Mouse (Mus musculus): ENCODE measurements around the gene Kctd6.

The Kctd6 gene

DNA sequence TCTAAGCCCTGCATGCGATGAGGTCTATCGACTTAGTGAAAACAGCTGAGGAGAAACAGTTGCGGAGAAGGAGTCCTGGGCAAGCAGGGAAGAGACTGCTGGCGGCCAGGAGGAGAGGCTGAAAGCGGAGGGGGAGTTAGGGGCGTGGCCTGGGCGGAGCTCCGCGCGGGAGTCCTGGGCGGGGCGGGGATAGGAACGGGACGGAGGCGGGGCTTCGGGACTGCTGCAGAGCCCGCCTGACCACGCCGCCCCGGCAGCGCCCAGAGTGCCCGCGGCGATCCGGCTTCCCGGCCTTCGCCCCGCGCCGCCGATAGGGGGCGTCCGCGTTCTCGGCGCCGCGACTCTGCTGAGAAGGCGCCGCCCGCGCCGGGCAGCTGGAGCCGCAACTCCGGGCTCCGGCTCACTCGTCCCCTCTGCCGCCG is at the start of gene Kctd6:
Kctd6 (plus strand) TSS at position 338 of the 422 bp plus-strand sequence.
- DNase-seq (ENCODE audit: low read depth), result peak; percentile 98

DNA sequence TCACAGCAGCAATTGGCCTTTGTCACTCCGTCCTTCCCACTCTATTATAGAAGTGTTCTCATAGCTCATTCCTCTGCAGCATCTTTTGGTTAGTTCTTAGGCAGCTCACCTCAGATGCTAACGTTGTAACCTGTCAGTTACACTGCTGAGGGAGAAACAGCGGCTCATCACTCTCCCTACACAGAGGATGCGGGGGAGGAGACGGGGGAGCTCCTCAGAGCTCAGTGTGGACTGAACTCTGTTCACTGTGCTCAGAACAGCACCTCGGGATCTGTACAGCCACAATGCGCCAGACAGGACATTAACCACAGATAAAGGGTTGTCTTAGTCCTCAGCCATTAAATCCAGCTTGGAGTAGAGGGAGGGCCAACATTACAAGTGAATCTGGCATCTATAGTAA is 49.5 kb upstream of the Kctd6 start:
- DNase-seq (ENCODE audit: low read depth), result no peak

DNA sequence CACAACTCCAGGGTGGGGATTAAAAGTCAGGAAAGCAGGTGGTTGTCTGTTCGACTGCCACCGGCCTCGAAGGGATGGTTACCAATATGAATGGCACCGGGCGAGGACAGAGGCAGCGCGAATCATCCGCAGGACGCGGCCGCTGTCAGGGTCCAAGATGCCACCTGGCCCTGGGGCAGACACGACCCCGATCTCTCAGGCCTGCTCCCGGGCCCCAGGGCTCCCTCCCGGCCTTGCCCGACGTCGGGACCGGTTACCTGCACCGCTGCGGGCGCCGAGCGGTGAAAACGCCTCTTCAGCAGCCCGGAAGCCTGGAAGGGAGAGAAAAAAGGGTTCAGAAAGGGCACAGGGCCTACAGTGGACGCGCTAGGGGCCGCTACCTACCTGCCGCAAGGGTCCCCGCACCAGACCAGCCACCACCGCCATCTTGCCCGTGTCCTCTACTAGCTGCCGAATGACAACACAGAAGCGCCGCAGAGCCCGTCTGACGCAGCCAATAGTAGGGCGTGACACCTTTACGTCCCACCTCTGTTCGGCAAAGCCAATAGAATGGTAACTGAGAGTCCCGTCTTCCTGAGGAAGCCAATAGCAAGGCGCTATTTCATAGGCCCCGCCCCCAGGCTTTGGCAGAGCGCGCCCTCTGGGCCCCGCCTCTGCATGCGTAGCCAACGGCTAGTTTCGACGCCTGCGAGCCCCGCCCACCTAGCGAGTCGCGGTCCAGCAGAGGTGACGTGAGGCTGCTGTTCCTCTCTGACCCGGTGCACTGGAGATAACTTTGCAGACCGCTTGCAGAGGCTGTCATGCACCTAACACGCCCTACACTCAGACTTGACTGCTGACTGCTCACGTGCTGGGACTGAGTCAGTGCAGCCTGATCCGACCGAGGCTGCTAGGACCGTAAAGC is 41.2 kb upstream of the Kctd6 start, which contains the start of gene Pdhb:
Pdhb (minus strand) TSS at position 519 of the 904 bp plus-strand sequence.
- peak; percentile 98 for DNase-seq (ENCODE audit: low read depth)

DNA sequence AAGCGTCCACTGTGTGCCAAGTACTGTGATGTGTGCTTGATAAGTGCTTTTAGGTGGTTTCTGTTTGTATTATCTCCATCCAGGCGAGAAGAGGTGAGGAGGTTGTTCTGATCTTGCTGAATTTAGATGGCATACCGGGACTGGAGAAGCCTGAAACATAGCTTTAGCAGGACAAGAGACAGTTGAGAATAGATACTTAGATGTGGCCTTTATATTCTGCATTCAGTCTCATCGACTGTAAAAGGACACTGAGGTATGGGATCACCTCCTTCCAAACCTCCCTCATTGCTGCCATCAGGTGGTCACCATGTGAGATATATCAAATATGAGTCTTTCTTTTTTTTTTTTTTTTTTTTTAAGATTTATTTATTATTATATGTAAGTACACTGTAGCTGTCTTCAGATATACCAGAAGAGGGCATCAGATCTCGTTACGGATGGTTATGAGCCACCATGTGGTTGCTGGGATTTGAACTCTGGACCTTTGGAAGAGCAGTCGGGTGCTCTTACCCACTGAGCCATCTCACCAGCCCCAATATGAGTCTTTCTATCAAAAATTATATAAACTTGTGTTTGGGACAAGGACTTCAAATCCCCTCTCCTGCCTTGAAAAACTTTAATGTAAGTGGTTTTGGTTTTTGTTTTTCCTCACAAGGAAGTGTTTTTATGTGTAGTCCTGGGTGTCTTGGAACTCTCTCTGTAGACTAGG is 40.2 kb upstream of the Kctd6 start:
- DNase-seq (ENCODE audit: low read depth), result peak; percentile 71

DNA sequence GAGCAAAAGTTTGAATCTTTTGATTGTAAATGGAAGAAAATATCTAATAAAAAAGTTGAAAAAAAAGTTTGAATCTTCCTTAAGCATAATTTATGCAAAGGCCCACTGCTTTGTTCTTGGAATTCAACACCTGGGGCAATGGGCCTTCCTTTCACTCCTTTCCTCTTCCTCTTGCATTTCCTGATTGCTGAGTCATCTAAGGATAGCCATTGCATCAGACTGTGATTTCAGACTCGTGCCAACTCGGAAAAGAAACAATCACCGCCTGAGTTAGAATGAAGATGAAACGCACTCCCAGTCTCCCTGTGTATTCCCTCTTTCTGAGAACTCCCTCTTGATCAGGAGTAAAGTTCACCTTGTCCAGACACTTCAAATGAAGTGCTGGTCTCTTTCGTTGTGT is 39.3 kb upstream of the Kctd6 start:
- DNase-seq (ENCODE audit: low read depth), result peak; percentile 47

DNA sequence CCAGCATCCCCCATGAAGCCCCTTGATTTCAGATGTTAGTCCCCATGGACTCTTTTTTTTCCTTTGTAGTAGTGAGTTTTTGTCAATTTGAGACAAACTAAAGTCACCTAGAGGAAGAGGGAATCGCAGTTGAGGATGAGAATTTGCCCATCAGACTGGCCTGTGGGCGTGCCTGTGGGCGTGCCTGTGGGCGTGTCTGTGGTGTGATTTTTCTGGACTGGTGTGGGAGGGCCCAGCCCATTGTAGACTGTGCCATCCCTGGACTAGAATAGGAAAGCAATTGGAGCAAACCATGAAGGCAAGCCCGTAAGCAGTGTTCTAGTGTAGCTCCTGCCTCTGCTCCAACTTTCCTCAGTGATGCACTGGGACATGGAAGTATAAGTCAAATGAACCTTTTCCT is 37.7 kb upstream of the Kctd6 start:
- peak; percentile 55 for DNase-seq (ENCODE audit: low read depth)

DNA sequence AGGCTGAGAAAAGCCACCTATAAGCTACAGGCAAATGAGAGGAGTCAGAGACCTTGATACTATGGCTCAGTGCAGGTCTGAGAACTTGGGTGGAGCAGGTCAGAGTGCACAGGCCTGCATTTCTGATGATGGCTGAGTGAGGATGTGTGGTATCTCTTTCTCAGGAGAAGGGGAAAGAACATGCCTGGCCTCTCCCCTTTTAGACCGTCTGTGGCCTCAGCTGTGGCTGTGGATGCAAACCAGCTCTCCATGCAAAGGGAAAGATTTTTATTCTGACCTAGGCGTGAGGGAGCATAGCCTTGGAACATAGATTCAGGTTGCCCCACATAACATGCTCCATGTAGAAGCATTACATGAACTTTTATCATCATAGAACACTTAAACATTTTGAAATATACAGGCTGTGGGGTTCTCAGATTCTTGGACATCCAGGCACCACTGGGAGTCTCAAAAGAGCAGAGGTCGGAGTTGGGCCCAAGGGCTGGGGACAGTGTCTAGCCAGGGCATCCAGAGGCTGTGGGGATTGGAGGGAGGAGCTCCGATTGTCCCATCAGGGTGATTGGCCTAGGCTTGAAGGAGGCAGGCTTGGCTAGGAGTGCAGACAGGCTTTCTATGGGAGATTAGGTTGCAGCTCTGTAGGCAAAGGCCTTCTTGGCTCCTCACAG is 33.4 kb upstream of the Kctd6 start:
- DNase-seq (ENCODE audit: low read depth), result no peak

DNA sequence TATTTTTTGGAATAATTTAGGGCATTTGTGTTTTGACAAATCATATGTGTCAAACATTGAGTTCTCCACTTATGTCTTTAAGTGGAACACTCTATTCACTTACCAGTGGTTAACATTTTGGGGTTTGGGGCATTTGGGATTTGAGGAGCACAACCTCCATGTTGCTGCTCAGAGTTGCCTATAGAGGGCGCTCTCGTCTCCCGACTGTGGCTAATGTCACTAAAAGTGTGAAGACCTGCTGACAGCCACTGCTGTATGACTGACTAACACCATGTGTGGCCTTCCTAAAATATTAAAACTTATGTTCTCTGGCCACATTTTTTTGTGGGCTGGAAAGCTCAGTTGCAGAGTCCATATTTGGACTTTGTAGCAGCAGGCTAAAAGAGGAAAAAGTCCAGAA is 30.6 kb upstream of the Kctd6 start:
- no peak for DNase-seq (ENCODE audit: low read depth)

DNA sequence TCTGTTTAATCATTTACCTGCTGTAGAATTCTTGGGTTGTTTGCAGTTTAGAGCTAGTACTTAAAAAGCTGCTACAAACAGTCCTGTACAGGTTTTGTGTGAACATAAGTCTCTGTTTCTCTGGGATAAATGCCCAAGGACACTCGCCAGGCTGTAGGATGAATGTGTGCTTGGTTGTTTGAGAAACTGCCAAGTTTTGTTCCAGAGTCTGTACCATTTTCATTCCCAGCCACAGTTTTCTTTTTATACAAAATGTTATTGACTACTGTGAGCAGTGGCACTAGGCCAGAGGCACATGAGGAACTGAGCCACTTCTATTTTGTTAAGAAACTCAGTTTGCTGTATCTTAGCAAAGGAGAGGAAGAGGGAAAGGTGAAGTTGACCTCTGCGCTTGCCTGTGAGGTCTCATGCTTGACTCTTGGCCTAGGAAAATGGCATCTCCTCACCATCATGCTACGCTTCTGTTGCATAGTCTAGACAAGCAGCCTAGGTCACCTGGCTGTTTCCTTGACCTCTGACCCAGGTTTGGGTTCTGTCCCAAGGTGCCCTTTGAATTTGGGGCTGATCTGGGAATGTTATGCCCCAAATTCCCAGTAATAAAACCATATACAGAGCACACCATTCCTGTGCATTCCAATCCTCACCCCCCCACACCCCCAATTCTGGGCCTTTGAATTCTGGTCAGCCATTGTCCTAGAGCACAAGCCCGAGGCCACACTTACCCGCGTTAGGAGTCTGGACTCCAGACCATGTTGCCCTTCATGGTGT is 27.5 kb upstream of the Kctd6 start:
- peak; percentile 11 for DNase-seq (ENCODE audit: low read depth)

DNA sequence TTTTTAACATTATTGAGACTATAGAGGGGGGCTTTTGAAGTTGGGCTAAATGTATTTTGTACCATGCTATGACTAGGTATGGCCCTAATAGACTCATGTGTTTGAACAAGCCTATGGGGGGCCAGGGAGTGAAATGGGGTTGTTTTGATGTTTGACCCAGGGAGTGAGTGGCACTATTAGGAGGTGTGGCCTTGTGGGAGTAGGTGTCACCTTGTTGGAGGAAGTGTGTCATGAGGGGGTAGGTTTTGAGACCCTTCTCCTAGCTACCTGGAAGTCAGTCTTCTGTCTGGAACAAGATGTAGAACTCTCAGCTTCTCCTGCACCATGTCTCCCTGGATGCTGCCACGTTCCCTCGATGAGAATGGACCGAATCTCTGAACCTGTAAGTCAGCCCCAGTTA is 23.4 kb upstream of the Kctd6 start:
- no peak for DNase-seq (ENCODE audit: low read depth)

DNA sequence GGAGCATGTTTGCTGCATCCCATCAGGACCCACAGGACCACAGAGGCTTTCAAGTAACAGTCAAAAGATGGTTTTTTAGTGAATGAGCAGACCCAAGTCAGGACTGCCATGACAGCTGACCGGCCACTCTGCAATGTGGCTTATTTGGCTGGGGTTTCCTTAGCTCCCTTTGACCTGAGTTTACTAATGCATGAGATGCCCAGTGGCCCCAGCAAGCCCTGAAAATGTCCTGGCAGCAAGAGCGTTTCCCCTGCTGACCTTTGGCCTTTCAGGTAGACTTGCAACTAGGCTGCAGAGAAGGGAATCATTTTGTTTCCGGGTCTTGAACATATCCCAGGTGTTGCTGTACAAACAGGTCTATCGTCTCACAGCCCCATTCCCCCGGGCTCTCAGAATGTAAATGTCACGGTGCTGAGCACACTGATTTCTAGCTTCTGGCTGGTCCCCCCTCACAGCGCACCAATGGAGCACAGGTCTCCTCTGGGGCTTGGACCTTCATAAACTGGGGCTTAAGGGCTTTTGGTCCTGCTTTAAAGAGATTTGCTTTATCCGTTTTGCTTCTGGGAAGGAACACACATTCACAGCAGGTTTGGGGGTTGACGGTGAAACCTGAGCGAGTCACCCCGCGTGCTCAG is 22.5 kb upstream of the Kctd6 start:
- DNase-seq (ENCODE audit: low read depth), result no peak

DNA sequence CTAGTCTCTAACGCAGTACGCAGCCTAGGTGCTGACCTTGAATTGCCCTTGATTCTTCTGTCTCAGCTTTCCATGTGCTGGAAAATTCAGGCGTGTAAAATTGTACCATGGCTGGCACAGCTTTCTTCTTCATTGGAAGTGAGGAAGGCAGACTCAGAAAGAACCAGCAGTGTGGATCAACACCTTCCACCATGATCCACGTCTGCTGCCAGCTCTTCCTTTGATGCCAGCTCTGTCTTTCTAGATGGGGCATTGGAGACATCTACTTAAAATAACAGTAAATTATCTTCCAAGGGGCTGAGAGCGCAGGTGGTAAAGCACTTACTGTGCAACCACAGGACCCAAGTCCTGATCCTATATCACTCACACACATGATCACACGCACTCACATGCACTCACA is 21.2 kb upstream of the Kctd6 start:
- no peak for DNase-seq (ENCODE audit: low read depth)

DNA sequence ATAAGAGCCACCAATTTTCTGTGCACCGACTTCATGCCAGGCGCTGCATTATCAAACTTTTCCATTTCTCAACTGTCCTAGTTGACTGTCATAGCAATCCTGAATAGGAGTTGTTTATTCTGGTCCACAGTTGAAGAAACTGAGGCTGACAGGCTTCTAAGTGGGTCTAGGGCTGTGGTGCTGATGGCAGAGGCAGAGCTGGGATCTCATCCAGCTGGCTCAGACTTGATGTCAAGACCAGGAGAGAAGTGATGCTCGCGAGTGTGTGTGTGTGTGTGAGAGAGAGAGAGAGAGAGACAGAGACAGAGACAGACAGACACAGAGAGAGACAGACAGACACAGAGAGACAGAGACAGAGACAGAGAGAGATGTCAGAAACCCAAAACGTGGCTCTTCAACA is 13.2 kb upstream of the Kctd6 start:
- no peak for DNase-seq (ENCODE audit: low read depth)

DNA sequence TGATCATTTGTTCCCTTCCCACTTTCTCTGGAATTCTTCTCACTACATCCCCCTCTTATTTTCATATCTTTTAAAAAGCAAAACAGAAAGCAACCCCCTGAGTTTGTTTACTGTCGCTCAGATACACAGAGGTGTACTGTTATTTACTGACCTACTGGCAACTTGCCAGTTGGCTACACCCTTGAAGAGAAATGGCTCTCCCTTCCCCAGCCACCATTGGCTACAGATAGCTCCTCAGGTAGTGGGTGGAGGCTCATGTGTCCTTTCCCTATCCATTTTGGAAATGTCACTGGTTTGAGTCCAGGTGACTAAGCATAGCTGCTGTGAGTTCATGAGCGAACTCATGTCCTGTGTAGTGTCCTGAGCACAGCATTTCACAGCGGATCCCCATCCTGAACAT is 12.2 kb upstream of the Kctd6 start:
- no peak for DNase-seq (ENCODE audit: low read depth)

DNA sequence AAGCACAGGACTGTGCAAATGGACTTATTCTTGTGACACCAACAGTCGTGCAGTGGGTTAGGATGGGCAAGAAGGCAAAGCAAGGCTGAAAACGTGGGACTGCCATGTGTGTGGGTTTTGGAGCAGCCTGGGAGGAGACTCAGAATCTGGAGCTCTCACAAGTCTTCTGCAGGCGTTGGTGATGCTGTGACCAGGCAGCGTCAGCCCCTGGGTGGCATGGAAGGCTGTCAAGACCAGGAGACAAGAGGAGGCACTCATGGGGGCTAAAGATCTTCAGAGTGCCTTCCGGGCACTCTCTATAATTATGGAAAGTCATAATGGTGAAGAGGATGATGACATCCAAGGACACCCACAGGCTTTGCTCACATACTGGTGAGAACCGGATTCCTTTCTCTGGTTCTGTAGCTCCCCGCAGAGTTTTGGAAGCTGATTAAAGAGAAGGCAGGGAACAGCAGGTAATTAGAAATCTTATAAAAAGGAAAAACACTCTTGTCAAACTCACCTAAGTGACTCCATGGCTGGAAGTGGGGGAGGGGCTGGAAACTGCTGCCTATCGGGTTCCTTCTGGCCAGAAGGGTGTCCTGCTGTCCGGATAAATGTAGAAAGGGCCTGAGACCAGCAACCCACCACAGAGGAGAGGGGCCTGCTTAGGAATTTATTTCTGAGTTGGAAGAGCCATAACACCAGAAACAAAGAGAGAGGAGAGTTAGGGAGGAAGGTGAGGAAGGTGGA is 7.6 kb upstream of the Kctd6 start:
- no peak for DNase-seq (ENCODE audit: low read depth)

DNA sequence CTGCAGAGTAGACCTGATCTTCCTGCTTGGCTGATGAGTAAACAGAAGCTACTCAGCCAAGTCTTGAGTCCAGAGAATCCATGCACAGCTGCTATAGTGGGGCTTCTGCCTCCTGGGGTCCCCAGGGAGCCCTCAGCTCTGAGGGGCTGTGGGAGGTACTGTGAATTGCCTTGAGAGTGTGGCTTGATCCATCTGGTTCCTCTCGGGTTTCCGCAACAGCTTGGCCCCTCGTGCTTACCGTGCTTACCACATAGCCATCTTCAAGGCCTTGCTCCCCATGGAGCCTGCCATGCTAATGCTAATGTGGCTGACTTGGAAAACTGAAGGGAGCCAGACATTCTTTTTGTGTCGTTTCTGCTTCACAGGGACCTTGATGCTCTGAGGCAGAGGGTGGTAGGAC is 6.8 kb upstream of the Kctd6 start:
- peak; percentile 8 for DNase-seq (ENCODE audit: low read depth)

DNA sequence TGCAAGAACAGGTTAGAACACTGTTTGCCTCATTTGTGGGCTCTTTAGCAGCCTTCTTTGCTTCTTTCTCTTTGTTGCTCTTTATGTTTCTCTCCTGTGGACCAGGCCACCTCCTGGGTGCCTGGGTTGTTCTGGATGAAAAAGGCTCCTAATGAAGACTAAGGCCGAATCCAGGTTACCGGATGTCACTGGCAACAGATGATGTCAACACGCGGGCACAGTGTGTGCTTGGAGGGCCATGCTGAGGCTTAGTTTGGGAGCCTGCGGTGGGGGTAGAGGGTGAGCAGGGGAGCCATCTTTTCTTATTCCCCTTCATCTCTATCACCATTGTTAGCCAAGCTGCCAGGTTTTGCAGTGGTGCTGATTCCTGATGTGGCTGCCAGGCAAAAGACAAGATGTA is 6.4 kb upstream of the Kctd6 start:
- DNase-seq (ENCODE audit: low read depth), result no peak

DNA sequence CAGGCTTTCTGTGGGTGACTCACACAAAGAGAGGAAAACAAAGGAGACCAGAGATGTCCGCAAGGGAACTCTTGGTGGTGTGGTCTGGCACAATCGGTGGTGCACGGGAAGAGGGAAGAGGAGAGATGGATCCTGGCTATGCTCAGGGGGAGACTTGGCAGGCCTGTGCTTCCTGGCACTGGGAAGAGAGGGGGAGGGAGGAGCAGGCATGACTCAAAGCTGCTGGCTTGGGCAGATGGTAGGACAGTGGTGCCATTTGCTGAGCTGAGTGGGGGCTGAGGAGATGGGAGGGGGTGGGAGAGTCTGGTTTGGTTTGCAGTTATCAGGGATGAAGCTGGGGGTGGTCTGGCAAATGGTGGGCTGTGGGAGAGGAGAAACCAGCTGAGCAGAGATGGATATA is 5.1 kb upstream of the Kctd6 start:
- peak; percentile 30 for DNase-seq (ENCODE audit: low read depth)

DNA sequence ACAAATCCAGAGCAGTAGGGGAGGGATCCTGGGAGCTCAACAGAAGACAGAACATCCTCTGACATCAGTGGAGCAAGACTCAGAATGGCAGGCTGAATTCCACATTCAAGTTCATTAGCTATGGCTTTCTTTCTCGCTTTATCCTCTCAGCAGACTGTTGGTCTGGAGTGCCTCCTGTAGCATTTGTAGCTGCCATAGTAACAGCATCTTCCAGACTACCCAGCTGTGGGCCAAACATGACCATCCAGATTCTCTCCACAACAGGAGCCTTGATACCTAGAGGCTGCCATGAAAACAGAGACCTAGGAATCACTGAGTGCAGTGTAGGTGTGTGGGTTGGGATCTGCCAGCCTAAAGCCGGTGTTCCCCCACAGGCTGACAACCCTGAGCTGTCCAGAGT is 4.0 kb upstream of the Kctd6 start:
- no peak for DNase-seq (ENCODE audit: low read depth)

DNA sequence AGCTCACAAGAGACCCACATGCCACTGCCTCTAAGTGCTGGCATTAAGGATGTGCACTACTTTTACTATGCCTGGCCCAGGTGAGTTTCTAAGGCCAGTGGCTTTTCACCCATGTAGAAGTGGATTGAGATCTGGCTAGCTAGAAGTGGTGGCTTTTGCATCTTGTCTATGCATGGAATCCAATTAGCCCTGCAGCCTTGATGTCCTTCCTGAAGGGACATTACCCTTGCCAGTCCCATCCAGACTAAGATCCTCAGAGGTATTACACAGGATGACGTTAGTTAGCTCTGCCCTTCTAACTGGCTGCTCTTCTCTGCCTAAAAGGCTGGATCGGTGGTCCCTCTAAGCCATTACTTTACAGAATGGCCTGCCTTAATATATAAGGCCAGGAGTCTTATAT is 944 bp upstream of the Kctd6 start:
- DNase-seq (ENCODE audit: low read depth), result no peak

Measured in NIH3T3 (cell line).